Mouse (Mus musculus) hindbrain, postnatal 0 days (tissue): ENCODE measurements around the gene Hormad1. TPM values are rescaled to one million over a fixed set of nuclear protein-coding genes. Genes with fewer than 3 reads are reported as not detected.

Experiments used
- ATAC-seq: fragments of 200-750 bp; cut with Nextera tagmentation; 2 replicates; pipeline ENCODE4 v1.8.0; 2017; ENCODE audit warnings: mild to moderate bottlenecking, moderate TSS enrichment, moderate library complexity
- DNase-seq: peaks from one replicate; pipeline ENCODE4 v3.0.0-alpha.2; 2015; ENCODE audit warnings: low spot score
- H3K27ac ChIP-seq: fragments of 300-500 bp; sonication (generic); 2 replicates; pipeline ENCODE4 v1.5.1; 2014; ENCODE audit warnings: mild to moderate bottlenecking
- H3K27me3 ChIP-seq: fragments of 300-500 bp; sonication (generic); 2 replicates; pipeline ENCODE4 v1.6.1; 2014; ENCODE audit warnings: low read length, mixed read lengths; ENCODE audit not compliant: insufficient read depth
- H3K36me3 ChIP-seq: fragments of 300-500 bp; sonication (generic); 2 replicates; pipeline ENCODE4 v1.6.1; 2014; ENCODE audit warnings: low read length, mixed read lengths; ENCODE audit not compliant: insufficient read depth
- H3K4me1 ChIP-seq: fragments of 300-500 bp; sonication (generic); 2 replicates; pipeline ENCODE4 v1.6.1; 2014; ENCODE audit warnings: antibody characterized with exemption, low read length, mixed read lengths; ENCODE audit not compliant: insufficient read depth
- H3K4me2 ChIP-seq: fragments of 300-500 bp; sonication (generic); 2 replicates; pipeline ENCODE4 v1.6.1; 2014; ENCODE audit warnings: low read depth, mild to moderate bottlenecking, low read length, moderate library complexity, mixed read lengths
- H3K4me3 ChIP-seq: fragments of 300-500 bp; sonication (generic); 2 replicates; pipeline ENCODE4 v1.5.1; 2014; ENCODE audit warnings: low read length
- H3K9ac ChIP-seq: fragments of 300-500 bp; sonication (generic); replicated peaks from 2 replicates; pipeline ENCODE4 v1.6.1; 2014; ENCODE audit warnings: mild to moderate bottlenecking, low read length, moderate library complexity, mixed read lengths
- H3K9me3 ChIP-seq: fragments of 300-500 bp; sonication (generic); 2 replicates; pipeline ENCODE4 v1.6.1; 2016; ENCODE audit warnings: low read length, mixed read lengths
- CTCF ChIP-seq: IDR thresholded peaks from 2 replicates; pipeline ENCODE4 v1.5.1; 2016; ENCODE audit warnings: antibody characterized with exemption, control low read depth, low read depth
- WGBS: fragments of 180-500 bp; shearing (Covaris S2); extraction: QIAGEN DNeasy Blood & Tissue Kit; methylation state at CpG from one replicate; pipeline ENCODE4 v1.1.7; 2014; 5-methylcytosine and 5-hydroxymethylcytosine counted together
- polyA plus RNA-seq: library from polyadenylated mRNA; unstranded; fragments of >200 nt; fragmentation: Nextera tagmentation; extraction: Ambion mirVana; gene quantifications from 2 replicates; pipeline ENCODE4 v1.2.1, GENCODE M21; 2015
- total RNA-seq: library from RNA; depleted of rRNA; stranded (reverse); fragments of >200 nt; gene quantifications from 2 replicates; pipeline ENCODE4 v1.2.3, GENCODE M21; 2014; rRNA removed

Hormad1 gene
- total RNA-seq = not detected in 2 replicates
- not detected in 2 replicates for polyA plus RNA-seq

DNA sequence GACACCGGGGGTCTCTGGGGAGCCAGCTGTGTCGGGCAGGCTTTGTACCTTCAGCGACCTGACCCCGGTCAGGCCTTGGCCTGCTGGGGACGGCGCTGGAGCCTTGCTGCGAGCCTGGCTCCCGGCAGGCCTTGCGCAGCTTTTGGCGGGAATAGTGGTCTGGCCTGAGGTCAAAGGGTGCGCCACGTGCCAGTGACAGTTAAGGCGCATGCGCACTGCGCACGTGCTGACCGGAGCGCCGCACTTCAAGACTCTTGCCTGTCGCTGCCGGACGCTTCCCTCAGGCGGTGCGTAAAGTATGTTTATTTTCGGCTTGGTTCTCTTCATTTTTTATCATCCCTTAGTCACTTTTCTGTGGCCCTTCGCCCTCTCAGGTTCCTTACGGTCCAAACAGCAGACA, at the start of gene Hormad1:
TSS of gene Hormad1 (plus strand) at position 241 of the 400 bp plus-strand sequence.
- WGBS = 90% methylated on average over 27 of the region's 27 CpGs
- no peak within 1 kb of the TSS for H3K4me2 ChIP-seq
- no peaks in the 10 kb centered on the region for H3K4me1 ChIP-seq
- TF ChIP-seq CTCF = no peak
- no peaks in the 10 kb centered on the region for H3K9me3 ChIP-seq
- no peak within 1 kb of the TSS for H3K27ac ChIP-seq
- H3K27me3 ChIP-seq = no peaks in the 10 kb centered on the region
- H3K4me3 ChIP-seq = no peak within 1 kb of the TSS
- ATAC-seq (no peak), DNase-seq (no peak)
- no peak within 1 kb of the TSS for H3K9ac ChIP-seq
- no peaks in the 10 kb centered on the region for H3K36me3 ChIP-seq

DNA sequence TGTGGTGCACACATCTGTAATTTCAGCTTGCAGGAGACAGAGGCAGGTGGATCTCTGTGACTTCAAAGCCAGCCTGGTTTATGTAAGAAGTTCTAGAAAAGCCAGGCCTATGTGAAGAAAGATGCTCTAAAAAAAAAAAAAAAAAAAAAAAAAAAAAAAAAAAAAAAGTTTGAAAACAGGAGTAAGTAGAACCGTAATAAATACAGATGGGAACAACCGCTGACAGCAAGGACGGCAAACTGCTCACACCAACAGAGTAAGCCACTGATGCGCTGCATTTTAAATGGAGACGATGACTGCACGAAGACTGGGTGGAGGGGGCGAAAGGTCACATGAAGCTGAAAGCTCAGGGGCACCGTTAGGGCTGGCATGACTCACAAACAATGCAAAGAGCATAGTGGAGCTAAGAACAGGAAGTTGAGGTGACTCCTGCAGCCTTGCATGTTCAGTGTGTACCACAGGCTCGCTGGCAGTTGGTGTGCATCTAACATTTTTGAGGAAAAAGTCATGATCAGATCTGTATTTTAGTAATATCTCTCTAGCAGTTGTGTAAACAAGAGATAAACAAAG, 47.8 kb upstream of the Hormad1 start:
- WGBS = 60% methylated on average over 9 of the region's 9 CpGs
- H3K9ac ChIP-seq = no peak overlapping the region
- no peaks in the 10 kb centered on the region for H3K4me1 ChIP-seq
- DNase-seq (no peak), ATAC-seq (no peak)
- H3K4me3 ChIP-seq = no peak overlapping the region
- H3K27ac ChIP-seq = no peak overlapping the region
- H3K36me3 ChIP-seq = no peaks in the 10 kb centered on the region
- no peaks in the 10 kb centered on the region for H3K27me3 ChIP-seq
- no peaks in the 10 kb centered on the region for H3K9me3 ChIP-seq
- TF ChIP-seq CTCF = no peak
- H3K4me2 ChIP-seq = no peak overlapping the region

DNA sequence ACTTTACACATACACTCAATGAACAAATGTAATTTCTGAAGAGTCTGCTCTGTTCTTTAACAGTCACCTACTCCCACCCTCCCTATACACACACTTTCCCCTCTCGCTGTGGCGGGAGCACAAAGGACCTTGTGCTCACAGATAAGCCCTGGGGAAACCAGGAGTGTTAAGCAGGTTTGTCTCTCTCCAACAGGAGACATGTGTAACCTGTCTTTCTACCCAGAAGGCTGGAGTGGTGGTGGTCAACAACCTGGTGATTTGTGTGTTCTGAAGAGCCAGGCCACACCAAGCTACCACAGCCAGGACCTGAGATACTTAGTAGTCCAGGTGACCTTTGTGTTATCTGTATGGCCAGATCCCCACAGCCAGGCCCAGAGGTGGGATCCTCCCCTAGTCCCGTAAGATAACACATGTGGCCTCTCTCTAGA, 42.8 kb upstream of the Hormad1 start:
- Histone ChIP-seq H3K4me3 (no peak overlapping the region), H3K27ac (no peak overlapping the region), H3K4me2 (no peak overlapping the region), H3K4me1 (no peaks in the 10 kb centered on the region), H3K9me3 (no peaks in the 10 kb centered on the region), H3K36me3 (no peaks in the 10 kb centered on the region), H3K9ac (no peak overlapping the region), H3K27me3 (no peaks in the 10 kb centered on the region)
- DNase-seq (no peak), ATAC-seq (no peak)
- no peak for TF ChIP-seq CTCF
- 91% methylated on average over 3 of the region's 3 CpGs for WGBS

DNA sequence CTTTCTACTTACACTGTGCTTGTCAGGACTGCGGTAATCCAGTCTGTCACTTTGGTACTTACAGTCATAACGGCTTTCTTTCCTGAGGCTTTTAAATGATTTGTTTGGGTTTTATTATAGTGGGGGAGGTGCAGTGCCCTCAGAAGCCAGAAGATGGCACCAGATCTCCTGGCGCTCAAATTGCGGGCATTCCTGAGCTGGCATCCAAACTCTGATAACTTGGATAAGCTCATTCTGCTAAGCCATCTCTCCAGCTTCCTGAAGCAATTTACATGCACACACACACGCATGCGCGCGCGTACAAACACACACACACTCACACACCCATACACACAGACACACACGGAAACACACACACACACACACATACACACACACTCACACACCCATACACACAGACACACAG, 42.0 kb upstream of the Hormad1 start:
- Histone ChIP-seq H3K9me3 (no peaks in the 10 kb centered on the region), H3K4me1 (no peaks in the 10 kb centered on the region), H3K36me3 (no peaks in the 10 kb centered on the region), H3K27me3 (no peaks in the 10 kb centered on the region), H3K4me3 (no peak overlapping the region), H3K9ac (no peak overlapping the region), H3K4me2 (no peak overlapping the region), H3K27ac (no peak overlapping the region)
- ATAC-seq (peak; percentile 91), DNase-seq (peak; percentile 86)
- TF ChIP-seq CTCF = peak; percentile 93
- 19% methylated on average over 10 of the region's 10 CpGs for WGBS

DNA sequence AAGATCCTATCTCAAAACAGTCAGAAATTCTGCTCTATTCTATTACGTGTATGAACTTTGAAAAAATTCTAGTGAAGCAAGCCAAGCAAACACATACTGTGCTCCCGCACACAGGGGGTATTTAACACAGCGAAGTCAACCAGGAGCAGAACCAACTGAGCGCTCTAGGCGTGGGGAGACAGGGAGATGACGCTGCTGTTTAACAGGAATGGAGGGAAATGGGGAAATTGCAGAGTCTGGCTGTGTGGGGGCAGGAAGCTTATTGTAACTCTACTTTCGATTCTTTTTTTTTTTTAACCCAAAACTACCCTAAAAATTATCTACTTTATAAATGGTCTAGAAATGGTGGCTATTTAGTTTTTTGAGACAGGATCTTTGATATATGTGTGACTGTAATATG, 40.6 kb upstream of the Hormad1 start:
- no peak for TF ChIP-seq CTCF
- H3K4me2 ChIP-seq = no peak overlapping the region
- no peak for ATAC-seq

DNA sequence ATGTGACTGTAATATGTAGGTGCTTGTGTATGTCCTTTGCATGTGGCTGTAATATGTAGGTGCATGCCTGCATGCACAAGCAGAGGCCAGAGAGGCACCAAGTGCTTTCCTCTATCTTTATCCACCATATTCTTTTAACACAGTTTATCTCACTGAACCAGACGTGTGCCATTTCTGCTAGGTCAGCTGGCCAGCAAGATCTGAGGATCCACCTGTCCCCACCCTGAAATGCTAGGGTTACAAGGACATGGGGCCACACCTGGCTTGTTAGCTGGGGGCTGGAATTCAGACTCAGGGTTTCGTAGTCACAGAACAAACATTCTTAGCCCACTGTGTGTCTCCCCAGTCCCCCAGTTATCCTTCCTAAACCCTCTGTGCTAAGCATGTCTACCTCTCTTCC, 40.2 kb upstream of the Hormad1 start:
- Histone ChIP-seq H3K4me1 (no peaks in the 10 kb centered on the region), H3K36me3 (no peaks in the 10 kb centered on the region), H3K27me3 (no peaks in the 10 kb centered on the region), H3K4me3 (no peak overlapping the region), H3K9me3 (no peaks in the 10 kb centered on the region), H3K27ac (no peak overlapping the region), H3K9ac (no peak overlapping the region), H3K4me2 (no peak overlapping the region)
- ATAC-seq = no peak
- no peak for TF ChIP-seq CTCF
- DNase-seq = no peak
- 82% methylated on average over 2 of the region's 2 CpGs for WGBS

More for the DNA sequence above, 40.6 kb upstream of the Hormad1 start:
- Histone ChIP-seq H3K27ac (no peak overlapping the region), H3K9ac (no peak overlapping the region), H3K27me3 (no peaks in the 10 kb centered on the region), H3K4me1 (no peaks in the 10 kb centered on the region), H3K36me3 (no peaks in the 10 kb centered on the region), H3K9me3 (no peaks in the 10 kb centered on the region), H3K4me3 (no peak overlapping the region)
- WGBS = 76% methylated on average over 7 of the region's 7 CpGs
- DNase-seq = no peak

DNA sequence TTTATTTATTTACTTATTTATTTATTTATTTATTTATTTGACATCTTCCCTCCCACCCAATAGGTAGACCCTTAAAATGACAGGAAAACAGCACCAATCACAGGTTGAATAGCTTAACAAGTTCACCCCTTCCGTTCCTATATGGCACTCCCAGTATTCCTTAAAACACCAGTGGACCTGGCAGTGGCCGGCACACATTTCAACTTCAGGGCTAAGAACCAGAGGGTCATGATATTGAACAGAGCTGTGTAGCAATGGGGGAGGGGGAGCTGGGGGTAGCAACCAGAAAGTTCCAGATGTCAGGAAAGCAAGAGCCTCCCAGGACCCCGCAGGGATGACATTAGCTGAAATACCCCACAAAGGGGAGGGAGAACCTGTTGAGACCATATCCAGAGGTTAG, 39.4 kb upstream of the Hormad1 start:
- H3K9me3 ChIP-seq = no peaks in the 10 kb centered on the region
- no peaks in the 10 kb centered on the region for H3K36me3 ChIP-seq
- H3K9ac ChIP-seq = no peak overlapping the region
- no peak for TF ChIP-seq CTCF
- WGBS = 89% methylated on average over 3 of the region's 3 CpGs
- ATAC-seq = no peak
- no peaks in the 10 kb centered on the region for H3K4me1 ChIP-seq
- H3K4me3 ChIP-seq = no peak overlapping the region
- no peaks in the 10 kb centered on the region for H3K27me3 ChIP-seq
- DNase-seq = no peak
- H3K27ac ChIP-seq = no peak overlapping the region
- no peak overlapping the region for H3K4me2 ChIP-seq
